Comparison of ENCODE assay signal across 26 mouse cellular contexts in the genomic region with DNA sequence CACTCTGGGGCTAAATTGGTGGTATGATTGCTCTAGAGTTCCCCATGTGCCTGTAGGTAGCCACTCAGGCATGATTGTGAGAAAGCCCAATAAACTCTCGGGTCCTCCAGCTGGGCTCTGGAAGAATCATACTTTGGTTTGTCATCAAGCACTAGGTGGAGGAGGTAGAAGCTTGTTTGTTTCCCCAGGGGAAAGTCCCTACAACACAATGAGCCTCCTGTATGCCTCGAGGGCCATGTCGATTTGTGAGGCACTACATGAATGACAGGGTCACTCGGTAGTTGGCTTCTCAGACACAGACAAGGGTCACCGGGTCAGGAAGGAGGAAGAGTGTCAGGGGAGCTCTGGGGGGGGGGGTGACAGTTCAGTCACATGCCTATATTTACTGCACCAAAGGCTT.
"Had no signal": no experiment of that assay in that cellular context is flagged by ENCODE, and none has a peak within 500 bp of the region (broad histone marks: within the 10 kb centered on the region; RNA-seq: fewer than 3 reads in every experiment).

No protein-coding gene starts in this region.

- H3K4me2 ChIP-seq: kidney, embryonic 15.5 days; limb, embryonic 12.5 days; limb, embryonic 15.5 days; liver, embryonic 11.5 days; lung, embryonic 14.5 days; midbrain, embryonic 12.5 days; neural tube, embryonic 12.5 days; neural tube, embryonic 15.5 days had no signal

- H3K27ac ChIP-seq: kidney, embryonic 15.5 days; left cerebral cortex, adult 2 months; limb, embryonic 12.5 days; limb, embryonic 15.5 days; liver, embryonic 14.5 days; midbrain, embryonic 12.5 days; neural tube, embryonic 12.5 days; neural tube, embryonic 15.5 days; stomach, postnatal 0 days had no signal

- H3K27me3 ChIP-seq: kidney, embryonic 15.5 days; limb, embryonic 12.5 days; limb, embryonic 15.5 days; megakaryocyte, embryonic 14.5 days; midbrain, embryonic 12.5 days; neural tube, embryonic 12.5 days; neural tube, embryonic 15.5 days had no signal

- ATAC-seq: liver, postnatal 0 days; lung, postnatal 0 days; midbrain, embryonic 16.5 days had no signal

- H3K9ac ChIP-seq: kidney, embryonic 15.5 days; limb, embryonic 12.5 days; limb, embryonic 15.5 days; liver, embryonic 14.5 days; liver, postnatal 0 days; lung, embryonic 14.5 days; midbrain, embryonic 12.5 days; neural tube, embryonic 12.5 days; neural tube, embryonic 15.5 days had no signal

- DNase-seq: kidney, adult 8-10 months; kidney, postnatal 10 days; kidney, postnatal 36 days; layer of hippocampus, postnatal 36 days; left cerebral cortex, postnatal 4 days; liver, postnatal 0 days; lung, embryonic 14.5 days; lung, postnatal 36 days; right cerebral cortex, adult 18-20 months; right cerebral cortex, postnatal 14 days; right cerebral cortex, postnatal 4 days; thymus, postnatal 36 days had no signal

- H3K4me1 ChIP-seq: kidney, embryonic 15.5 days; limb, embryonic 12.5 days; limb, embryonic 15.5 days; midbrain, embryonic 12.5 days; neural tube, embryonic 12.5 days; neural tube, embryonic 15.5 days had no signal

- H3K4me3 ChIP-seq: kidney, embryonic 15.5 days; left cerebral cortex, adult 2 months; limb, embryonic 12.5 days; limb, embryonic 15.5 days; megakaryocyte, embryonic 14.5 days; midbrain, embryonic 12.5 days; myocyte; neural tube, embryonic 12.5 days; neural tube, embryonic 15.5 days had no signal

- H3K9me3 ChIP-seq: limb, embryonic 15.5 days; neural tube, embryonic 12.5 days; neural tube, embryonic 15.5 days had no signal
